Mouse (Mus musculus) forebrain, embryonic 13.5 days (tissue): ENCODE data around the gene Farp1. TPM values are rescaled to one million over a fixed set of nuclear protein-coding genes. Genes with fewer than 3 reads are reported as not detected.

ENCODE experiments used
- ATAC-seq: fragments of 200-750 bp; cut with Nextera tagmentation; 2 replicates; pipeline ENCODE4 v1.8.0; 2017
- H3K27ac ChIP-seq: fragments of 300-500 bp; sonication (generic); 2 replicates; pipeline ENCODE4 v1.5.1; 2015; ENCODE audit warnings: inconsistent platforms, mild to moderate bottlenecking, moderate library complexity
- H3K27me3 ChIP-seq: fragments of 300-500 bp; sonication (generic); 2 replicates; pipeline ENCODE4 v1.6.1; 2015; ENCODE audit warnings: mild to moderate bottlenecking, inconsistent platforms
- H3K36me3 ChIP-seq: fragments of 300-500 bp; sonication (generic); 2 replicates; pipeline ENCODE4 v1.6.1; 2015; ENCODE audit warnings: mild to moderate bottlenecking, inconsistent platforms; ENCODE audit not compliant: poor library complexity, severe bottlenecking
- H3K4me1 ChIP-seq: fragments of 300-500 bp; sonication (generic); 2 replicates; pipeline ENCODE4 v1.6.1; 2015; ENCODE audit warnings: inconsistent platforms
- H3K4me2 ChIP-seq: fragments of 300-500 bp; sonication (generic); 2 replicates; pipeline ENCODE4 v1.6.1; 2015; ENCODE audit warnings: inconsistent platforms, mild to moderate bottlenecking, moderate library complexity
- H3K4me3 ChIP-seq: fragments of 300-500 bp; sonication (generic); 2 replicates; pipeline ENCODE4 v1.5.1; 2015; ENCODE audit warnings: mild to moderate bottlenecking, inconsistent platforms
- H3K9ac ChIP-seq: fragments of 300-500 bp; sonication (generic); 2 replicates; pipeline ENCODE4 v1.6.1; 2015; ENCODE audit warnings: mild to moderate bottlenecking, inconsistent platforms
- H3K9me3 ChIP-seq: fragments of 300-500 bp; sonication (generic); replicated peaks from 2 replicates; pipeline ENCODE4 v1.6.1; 2016; ENCODE audit warnings: inconsistent platforms
- WGBS: fragments of 180-500 bp; shearing (Covaris S2); methylation state at CpG from one replicate; pipeline ENCODE4 v1.1.7; 2015; 5-methylcytosine and 5-hydroxymethylcytosine counted together
- polyA plus RNA-seq: library from polyadenylated mRNA; unstranded; fragments of >200 nt; fragmentation: Nextera tagmentation; extraction: Ambion mirVana; gene quantifications from 2 replicates; pipeline ENCODE4 v1.2.1, GENCODE M21; 2015

The Farp1 gene
- polyA plus RNA-seq, 1 experiment from 2014 or later = 15.9 TPM

DNA sequence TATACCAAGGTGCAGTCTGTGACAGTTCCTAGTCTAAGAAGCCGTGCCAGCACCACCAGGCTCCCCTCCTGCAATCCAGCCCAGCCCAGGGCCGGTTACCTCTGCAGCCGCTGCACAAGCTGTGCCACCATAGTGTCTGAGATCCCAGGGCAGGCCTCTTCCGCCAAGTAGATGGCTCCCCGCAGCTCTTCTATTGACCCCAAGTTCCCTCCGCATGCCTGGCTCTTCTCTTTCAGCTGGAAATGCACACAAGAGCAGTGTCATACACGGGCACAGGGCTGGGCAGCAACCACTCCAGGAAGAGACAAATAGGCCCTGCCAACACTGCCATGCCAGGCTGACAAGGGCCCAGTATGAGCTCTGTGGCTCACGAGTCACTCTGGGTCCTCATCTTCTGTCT is 256.9 kb downstream of the Farp1 start:
- peaks cover 76% of the 10 kb centered on the region for H3K36me3 ChIP-seq
- 83% methylated on average over 8 of the region's 8 CpGs for WGBS
- no peak overlapping the region for H3K27ac ChIP-seq
- H3K4me3 ChIP-seq = no peak overlapping the region
- ATAC-seq = no peak
- no peak overlapping the region for H3K9ac ChIP-seq
- H3K4me1 ChIP-seq = no peaks in the 10 kb centered on the region
- no peaks in the 10 kb centered on the region for H3K9me3 ChIP-seq
- H3K4me2 ChIP-seq = no peak overlapping the region
- no peaks in the 10 kb centered on the region for H3K27me3 ChIP-seq

- 95% methylated on average over 3 of the region's 3 CpGs for WGBS
- no peaks in the 10 kb centered on the region for H3K27me3 ChIP-seq
- no peak overlapping the region for H3K4me3 ChIP-seq
- H3K4me1 ChIP-seq = no peaks in the 10 kb centered on the region; the same call in 1 of the 2 replicates
- peaks cover 76% of the 10 kb centered on the region for H3K36me3 ChIP-seq
- H3K4me2 ChIP-seq = no peak overlapping the region
- no peaks in the 10 kb centered on the region for H3K9me3 ChIP-seq
- no peak overlapping the region for H3K9ac ChIP-seq
- no peak for ATAC-seq
- no peak overlapping the region for H3K27ac ChIP-seq
Observed at GRCm38 (mm10) chr14:121292391-121292790, 257.4 kb downstream of the Farp1 start.

- ATAC-seq = no peak
- H3K36me3 ChIP-seq = peaks cover 66% of the 10 kb centered on the region
- no peak overlapping the region for H3K4me2 ChIP-seq
- H3K27ac ChIP-seq = no peak overlapping the region
- H3K4me3 ChIP-seq = no peak overlapping the region
- 88% methylated on average over 12 of the region's 12 CpGs for WGBS
- no peaks in the 10 kb centered on the region for H3K27me3 ChIP-seq
- H3K9ac ChIP-seq = no peak overlapping the region
- no peaks in the 10 kb centered on the region for H3K9me3 ChIP-seq
- no peaks in the 10 kb centered on the region; the same call in 1 of the 2 replicates for H3K4me1 ChIP-seq
Observed at GRCm38 (mm10) chr14:121294484-121294883, 259.5 kb downstream of the Farp1 start.

- H3K4me2 ChIP-seq = no peak overlapping the region
- H3K36me3 ChIP-seq = peaks cover 64% of the 10 kb centered on the region
- no peak overlapping the region for H3K9ac ChIP-seq
- 84% methylated on average over 6 of the region's 6 CpGs for WGBS
- H3K27me3 ChIP-seq = no peaks in the 10 kb centered on the region
- no peaks in the 10 kb centered on the region for H3K9me3 ChIP-seq
- H3K4me3 ChIP-seq = no peak overlapping the region
- no peaks in the 10 kb centered on the region; the same call in 1 of the 2 replicates for H3K4me1 ChIP-seq
- ATAC-seq = no peak
- no peak overlapping the region for H3K27ac ChIP-seq
Observed at GRCm38 (mm10) chr14:121297103-121297502, 262.1 kb downstream of the Farp1 start.

- no peaks in the 10 kb centered on the region; the same call in 1 of the 2 replicates for H3K4me1 ChIP-seq
Observed at GRCm38 (mm10) chr14:121298537-121298936, 263.5 kb downstream of the Farp1 start.

DNA sequence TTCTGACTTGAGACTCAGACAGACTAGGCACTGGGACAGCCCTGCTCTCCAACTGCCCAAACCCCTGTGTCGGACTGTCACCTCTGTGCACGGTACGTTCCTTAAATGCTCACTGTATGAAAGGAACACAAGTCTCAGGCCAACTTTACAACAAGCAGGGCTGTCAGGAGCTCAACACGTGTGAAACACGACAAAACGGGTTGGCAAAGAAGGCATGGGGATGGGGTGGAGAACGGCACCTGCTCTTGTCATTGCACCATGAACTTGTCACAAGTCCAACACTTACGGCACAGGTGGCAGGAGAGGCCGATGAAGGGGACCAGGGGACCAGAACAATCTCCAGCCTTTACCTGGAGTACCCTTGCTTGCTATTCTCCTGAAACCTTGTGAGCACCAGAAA is 264.1 kb downstream of the Farp1 start:
- Histone ChIP-seq H3K4me3 (no peak overlapping the region), H3K9me3 (no peaks in the 10 kb centered on the region), H3K9ac (no peak overlapping the region), H3K27me3 (no peaks in the 10 kb centered on the region), H3K36me3 (peaks cover 47% of the 10 kb centered on the region), H3K4me1 (no peaks in the 10 kb centered on the region; the same call in 1 of the 2 replicates), H3K27ac (no peak overlapping the region), H3K4me2 (no peak overlapping the region)
- ATAC-seq = no peak
- 92% methylated on average over 9 of the region's 9 CpGs for WGBS

More at GRCm38 (mm10) chr14:121298537-121298936, 263.5 kb downstream of the Farp1 start:
- Histone ChIP-seq H3K4me3 (no peak overlapping the region), H3K36me3 (peaks cover 53% of the 10 kb centered on the region), H3K27me3 (no peaks in the 10 kb centered on the region), H3K27ac (no peak overlapping the region), H3K9me3 (no peaks in the 10 kb centered on the region), H3K4me2 (no peak overlapping the region), H3K9ac (no peak overlapping the region)
- WGBS = 91% methylated on average over 5 of the region's 5 CpGs
- no peak for ATAC-seq

- no peak overlapping the region for H3K4me2 ChIP-seq
- 63% methylated on average over 7 of the region's 7 CpGs for WGBS
- no peaks in the 10 kb centered on the region for H3K9me3 ChIP-seq
- no peaks in the 10 kb centered on the region for H3K4me1 ChIP-seq
- H3K4me3 ChIP-seq = no peak overlapping the region
- ATAC-seq = peak; percentile 37; the same call in 1 of the 2 replicates
- no peak overlapping the region for H3K27ac ChIP-seq
- H3K36me3 ChIP-seq = peaks cover 24% of the 10 kb centered on the region
- H3K27me3 ChIP-seq = no peaks in the 10 kb centered on the region
- no peak overlapping the region for H3K9ac ChIP-seq
Observed at GRCm38 (mm10) chr14:121304523-121304922, 269.5 kb downstream of the Farp1 start.

- no peak for ATAC-seq
- Histone ChIP-seq H3K4me1 (no peaks in the 10 kb centered on the region), H3K36me3 (peaks cover 17% of the 10 kb centered on the region), H3K27me3 (no peaks in the 10 kb centered on the region), H3K9ac (no peak overlapping the region), H3K4me3 (no peak overlapping the region), H3K9me3 (no peaks in the 10 kb centered on the region), H3K4me2 (no peak overlapping the region), H3K27ac (no peak overlapping the region)
- WGBS = 53% methylated on average over 8 of the region's 8 CpGs
Observed at GRCm38 (mm10) chr14:121305316-121306064, 270.5 kb downstream of the Farp1 start.

DNA sequence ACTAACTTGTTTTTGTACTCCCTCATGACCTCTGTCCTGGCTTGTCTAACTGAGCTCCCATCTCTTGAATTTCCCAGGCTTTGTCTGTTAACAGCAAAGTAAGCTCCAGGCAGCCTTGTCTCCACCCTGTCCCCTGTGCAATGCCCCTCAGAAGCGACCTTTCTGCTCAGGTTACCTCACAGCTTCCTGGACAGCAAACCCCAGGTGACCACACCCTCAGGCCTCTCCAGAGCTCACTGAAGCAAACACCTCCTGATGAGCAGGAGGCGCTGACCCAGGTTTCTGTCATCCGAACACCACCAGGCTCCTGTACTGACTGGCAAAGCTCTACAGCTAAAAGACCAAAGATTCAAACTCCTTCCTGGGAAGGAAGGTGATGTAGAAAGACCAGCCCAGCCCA is 274.9 kb downstream of the Farp1 start:
- no peak overlapping the region for H3K4me3 ChIP-seq
- no peaks in the 10 kb centered on the region for H3K27me3 ChIP-seq
- H3K4me1 ChIP-seq = peaks cover 6% of the 10 kb centered on the region
- ATAC-seq = no peak
- H3K9ac ChIP-seq = no peak overlapping the region
- no peaks in the 10 kb centered on the region for H3K9me3 ChIP-seq
- H3K36me3 ChIP-seq = no peaks in the 10 kb centered on the region
- 79% methylated on average over 3 of the region's 3 CpGs for WGBS
- H3K27ac ChIP-seq = no peak overlapping the region
- no peak overlapping the region for H3K4me2 ChIP-seq

DNA sequence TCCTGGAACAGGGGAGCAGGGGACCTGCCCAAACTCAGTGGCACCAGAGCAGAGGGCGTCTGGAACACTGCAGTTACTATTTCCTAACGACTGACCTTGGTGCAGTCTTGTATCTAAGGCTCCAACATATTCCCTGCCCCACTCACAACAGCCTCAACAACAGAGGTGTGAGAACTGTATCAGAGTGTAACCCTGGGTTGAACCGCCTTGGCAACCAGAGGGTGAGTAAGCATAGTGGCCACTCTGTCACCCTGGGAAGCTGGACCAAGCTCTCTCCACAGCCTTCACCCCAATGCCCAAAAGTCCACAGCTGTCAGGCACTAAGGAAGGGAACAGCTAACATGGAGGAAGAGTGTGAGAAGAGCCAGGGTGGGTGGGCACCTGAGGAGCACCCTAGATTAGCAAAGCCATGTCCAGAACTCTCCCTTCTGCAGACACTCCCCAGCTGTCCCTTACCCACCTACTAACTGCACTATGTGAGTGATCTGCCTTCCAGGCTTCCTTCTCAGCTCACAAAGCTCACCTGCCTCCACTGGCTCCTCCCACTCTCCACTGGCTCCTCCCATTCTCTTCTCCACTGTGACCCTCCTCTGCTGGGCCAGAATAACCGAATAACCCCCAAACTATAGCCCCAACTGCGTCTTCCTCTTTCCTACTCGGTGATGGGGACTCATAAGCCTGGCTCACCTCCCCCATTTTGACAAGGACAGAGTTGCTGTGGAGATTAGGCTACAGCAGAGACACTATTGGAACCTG is 275.5 kb downstream of the Farp1 start:
- H3K4me1 ChIP-seq = peaks cover 12% of the 10 kb centered on the region
- H3K9ac ChIP-seq = no peak overlapping the region
- no peak overlapping the region for H3K4me2 ChIP-seq
- H3K4me3 ChIP-seq = no peak overlapping the region
- 89% methylated on average over 6 of the region's 6 CpGs for WGBS
- no peaks in the 10 kb centered on the region for H3K27me3 ChIP-seq
- no peaks in the 10 kb centered on the region for H3K9me3 ChIP-seq
- no peaks in the 10 kb centered on the region for H3K36me3 ChIP-seq
- H3K27ac ChIP-seq = no peak overlapping the region
- ATAC-seq = no peak

DNA sequence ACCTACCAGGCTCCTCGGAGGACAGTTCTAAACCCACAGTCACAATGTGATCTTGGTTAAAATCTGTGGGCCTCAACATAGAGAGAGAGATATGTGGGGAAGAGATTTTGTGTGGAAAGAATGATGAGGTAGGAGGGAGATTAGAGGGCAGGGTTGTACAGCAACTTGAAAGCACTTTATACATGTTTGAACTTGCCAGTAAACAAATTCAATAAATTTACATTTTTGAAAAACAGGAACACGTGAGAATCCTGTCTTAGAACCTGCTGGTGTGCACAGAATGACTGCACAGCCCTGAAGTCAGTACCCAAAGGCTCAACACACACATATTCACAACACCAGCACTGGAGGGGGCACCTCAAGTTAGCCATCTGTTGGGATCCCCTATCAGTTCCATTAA is 276.1 kb downstream of the Farp1 start:
- no peak overlapping the region for H3K9ac ChIP-seq
- no peaks in the 10 kb centered on the region for H3K36me3 ChIP-seq
- peaks cover 18% of the 10 kb centered on the region for H3K4me1 ChIP-seq
- H3K9me3 ChIP-seq = no peaks in the 10 kb centered on the region
- H3K27ac ChIP-seq = no peak overlapping the region
- no peak overlapping the region for H3K4me2 ChIP-seq
- no peak overlapping the region for H3K4me3 ChIP-seq
- ATAC-seq = no peak
- WGBS = 89% methylated on average over 2 of the region's 2 CpGs
- H3K27me3 ChIP-seq = no peaks in the 10 kb centered on the region

- Histone ChIP-seq H3K4me1 (peaks cover 30% of the 10 kb centered on the region), H3K4me2 (no peak overlapping the region), H3K36me3 (no peaks in the 10 kb centered on the region), H3K27me3 (no peaks in the 10 kb centered on the region), H3K4me3 (no peak overlapping the region), H3K9me3 (no peaks in the 10 kb centered on the region), H3K27ac (no peak overlapping the region), H3K9ac (no peak overlapping the region)
- no peak for ATAC-seq
- 96% methylated on average over 10 of the region's 10 CpGs for WGBS
Observed at GRCm38 (mm10) chr14:121313283-121313682, 278.3 kb downstream of the Farp1 start.
